Mouse (Mus musculus) lung, postnatal 0 days (tissue): Measurements from ENCODE around the gene Btaf1. TPM values are rescaled to one million over a fixed set of nuclear protein-coding genes. Genes with fewer than 3 reads are reported as not detected.
A peak's percentile ranks its signal among the peaks of the same experiment; 100 is the strongest.

ENCODE experiments used
- ATAC-seq: fragments of 200-750 bp; cut with Nextera tagmentation; 2 replicates; pipeline ENCODE4 v1.8.0; 2017; ENCODE audit warnings: moderate library complexity
- DNase-seq: peaks from one replicate; pipeline ENCODE4 v3.0.0-alpha.2; 2016; ENCODE audit warnings: low spot score
- H3K27ac ChIP-seq: fragments of 300-500 bp; sonication (generic); 2 replicates; pipeline ENCODE4 v1.5.1; 2014; ENCODE audit warnings: antibody characterized with exemption, mild to moderate bottlenecking, low read length, mixed read lengths
- H3K27me3 ChIP-seq: fragments of 300-500 bp; sonication (generic); replicated peaks from 2 replicates; pipeline ENCODE4 v1.6.1; 2014; ENCODE audit warnings: low read length, mixed read lengths; ENCODE audit not compliant: insufficient read depth
- H3K36me3 ChIP-seq: fragments of 300-500 bp; sonication (generic); 2 replicates; pipeline ENCODE4 v1.6.1; 2014; ENCODE audit warnings: low read length, mixed read lengths; ENCODE audit not compliant: insufficient read depth
- H3K4me1 ChIP-seq: fragments of 300-500 bp; sonication (generic); 2 replicates; pipeline ENCODE4 v1.6.1; 2014; ENCODE audit warnings: antibody characterized with exemption, low read depth, low read length, mixed read lengths; ENCODE audit not compliant: insufficient read depth
- H3K4me2 ChIP-seq: fragments of 300-500 bp; sonication (generic); replicated peaks from 2 replicates; pipeline ENCODE4 v1.6.1; 2014; ENCODE audit warnings: low read depth, mild to moderate bottlenecking, low read length, moderate library complexity, mixed read lengths
- H3K4me3 ChIP-seq: fragments of 300-500 bp; sonication (generic); 2 replicates; pipeline ENCODE4 v1.5.1; 2014; ENCODE audit warnings: low read depth, low read length
- H3K9ac ChIP-seq: fragments of 300-500 bp; sonication (generic); replicated peaks from 2 replicates; pipeline ENCODE4 v1.6.1; 2014; ENCODE audit warnings: low read depth, mild to moderate bottlenecking
- H3K9me3 ChIP-seq: fragments of 300-500 bp; sonication (generic); 2 replicates; pipeline ENCODE4 v1.6.1; 2016; ENCODE audit warnings: low read length, mixed read lengths
- CTCF ChIP-seq: IDR thresholded peaks from 2 replicates; pipeline ENCODE4 v1.5.1; 2016; ENCODE audit warnings: antibody characterized with exemption, mild to moderate bottlenecking
- EP300 ChIP-seq: IDR thresholded peaks from 2 replicates; pipeline ENCODE4 v1.6.1; 2016; ENCODE audit warnings: antibody characterized with exemption, mild to moderate bottlenecking, control low read depth
- WGBS: fragments of 180-500 bp; shearing (Covaris S2); extraction: QIAGEN DNeasy Blood & Tissue Kit; methylation state at CpG from one replicate; pipeline ENCODE4 v1.1.7; 2014; 5-methylcytosine and 5-hydroxymethylcytosine counted together
- polyA plus RNA-seq: library from polyadenylated mRNA; unstranded; fragments of >200 nt; fragmentation: Nextera tagmentation; extraction: Ambion mirVana; gene quantifications from 2 replicates; pipeline ENCODE4 v1.2.1, GENCODE M21; 2015

Btaf1 gene
- polyA plus RNA-seq, 1 experiment from 2014 or later: 6.4 TPM

GRCm38 (mm10) chr19:37016890-37017289, 91.0 kb downstream of the Btaf1 start:
- 92% methylated on average over 6 of the region's 6 CpGs for WGBS

GRCm38 (mm10) chr19:37018411-37018810, 92.5 kb downstream of the Btaf1 start:
- WGBS: 4% methylated on average over 26 of the region's 26 CpGs

More at GRCm38 (mm10) chr19:37016890-37017289, 91.0 kb downstream of the Btaf1 start:
- no peak overlapping the region for H3K4me2 ChIP-seq
- H3K27me3 ChIP-seq: no peaks in the 10 kb centered on the region
- no peak overlapping the region for H3K4me3 ChIP-seq
- no peak overlapping the region for H3K9ac ChIP-seq
- TF ChIP-seq CTCF: no peak
- no peak for TF ChIP-seq EP300
- peaks cover 6% of the 10 kb centered on the region; the same call in 1 of the 2 replicates for H3K36me3 ChIP-seq
- DNase-seq (no peak), ATAC-seq (no peak)
- H3K4me1 ChIP-seq: no peaks in the 10 kb centered on the region
- H3K9me3 ChIP-seq: no peaks in the 10 kb centered on the region
- H3K27ac ChIP-seq: no peak overlapping the region

GRCm38 (mm10) chr19:37018931-37019330, 93.1 kb downstream of the Btaf1 start:
- H3K27ac ChIP-seq: no peak overlapping the region
- no peaks in the 10 kb centered on the region for H3K9me3 ChIP-seq
- peak overlapping the region; percentile 24 for H3K4me3 ChIP-seq
- H3K36me3 ChIP-seq: no peaks in the 10 kb centered on the region
- WGBS: 44% methylated on average over 5 of the region's 5 CpGs
- H3K4me1 ChIP-seq: no peaks in the 10 kb centered on the region
- peak overlapping the region; percentile 66 for H3K4me2 ChIP-seq
- no peaks in the 10 kb centered on the region for H3K27me3 ChIP-seq
- ATAC-seq (peak; percentile 45), DNase-seq (peak; percentile 16)
- no peak overlapping the region for H3K9ac ChIP-seq
- TF ChIP-seq CTCF: no peak

More at GRCm38 (mm10) chr19:37018411-37018810, 92.5 kb downstream of the Btaf1 start:
- H3K27me3 ChIP-seq: no peaks in the 10 kb centered on the region
- peak; percentile 96 for ATAC-seq
- TF ChIP-seq EP300: no peak
- no peak for TF ChIP-seq CTCF
- 0 out of 2 replicates have a peak overlapping the region, but pooled peaks have one; percentile 19 for H3K9ac ChIP-seq
- H3K36me3 ChIP-seq: no peaks in the 10 kb centered on the region
- peak overlapping the region; percentile 66 for H3K4me2 ChIP-seq
- peak; percentile 90 for DNase-seq
- no peaks in the 10 kb centered on the region for H3K4me1 ChIP-seq
- peak overlapping the region; percentile 24 for H3K4me3 ChIP-seq
- H3K9me3 ChIP-seq: no peaks in the 10 kb centered on the region
- H3K27ac ChIP-seq: no peak overlapping the region

- H3K4me3 ChIP-seq: no peak overlapping the region
- H3K36me3 ChIP-seq: no peaks in the 10 kb centered on the region
- ATAC-seq (no peak), DNase-seq (no peak)
- 82% methylated on average over 3 of the region's 5 CpGs for WGBS
- no peak overlapping the region for H3K27ac ChIP-seq
- TF ChIP-seq EP300: no peak
- TF ChIP-seq CTCF: no peak
- no peak overlapping the region for H3K4me2 ChIP-seq
- H3K4me1 ChIP-seq: no peaks in the 10 kb centered on the region
- no peaks in the 10 kb centered on the region for H3K9me3 ChIP-seq
- no peaks in the 10 kb centered on the region for H3K27me3 ChIP-seq
- H3K9ac ChIP-seq: no peak overlapping the region
Measured at GRCm38 (mm10) chr19:37020531-37020930, 94.7 kb downstream of the Btaf1 start.

GRCm38 (mm10) chr19:37020951-37021350, 95.1 kb downstream of the Btaf1 start:
- 71% methylated on average over 11 of the region's 11 CpGs for WGBS
- no peak for DNase-seq
- H3K27ac ChIP-seq: no peak overlapping the region

GRCm38 (mm10) chr19:37022146-37022545, 96.3 kb downstream of the Btaf1 start:
- no peaks in the 10 kb centered on the region for H3K27me3 ChIP-seq
- TF ChIP-seq CTCF (no peak), EP300 (no peak)
- H3K4me2 ChIP-seq: no peak overlapping the region
- no peak overlapping the region for H3K9ac ChIP-seq
- no peak overlapping the region for H3K27ac ChIP-seq
- 89% methylated on average over 5 of the region's 5 CpGs for WGBS
- no peak for ATAC-seq
- no peak overlapping the region for H3K4me3 ChIP-seq
- H3K36me3 ChIP-seq: no peaks in the 10 kb centered on the region
- H3K4me1 ChIP-seq: no peaks in the 10 kb centered on the region
- no peak for DNase-seq
- H3K9me3 ChIP-seq: no peaks in the 10 kb centered on the region

More at GRCm38 (mm10) chr19:37020951-37021350, 95.1 kb downstream of the Btaf1 start:
- no peaks in the 10 kb centered on the region for H3K36me3 ChIP-seq
- H3K9me3 ChIP-seq: no peaks in the 10 kb centered on the region
- TF ChIP-seq EP300: no peak
- TF ChIP-seq CTCF: no peak
- no peak overlapping the region for H3K4me2 ChIP-seq
- H3K9ac ChIP-seq: no peak overlapping the region
- H3K27me3 ChIP-seq: no peaks in the 10 kb centered on the region
- no peaks in the 10 kb centered on the region for H3K4me1 ChIP-seq
- ATAC-seq: no peak
- no peak overlapping the region for H3K4me3 ChIP-seq

GRCm38 (mm10) chr19:37025839-37026319, 100.0 kb downstream of the Btaf1 start:
- H3K4me1 ChIP-seq: no peaks in the 10 kb centered on the region
- no peaks in the 10 kb centered on the region for H3K27me3 ChIP-seq
- DNase-seq: peak; percentile 23
- H3K36me3 ChIP-seq: no peaks in the 10 kb centered on the region
- H3K4me3 ChIP-seq: no peak overlapping the region
- H3K4me2 ChIP-seq: no peak overlapping the region
- no peak overlapping the region for H3K9ac ChIP-seq
- no peak for ATAC-seq
- TF ChIP-seq CTCF (no peak), EP300 (no peak)
- no peak overlapping the region for H3K27ac ChIP-seq
- H3K9me3 ChIP-seq: no peaks in the 10 kb centered on the region
- WGBS: 54% methylated on average over 13 of the region's 13 CpGs
